Mouse (Mus musculus) thymus, adult 2 months (tissue): ENCODE data around the gene Raly. TPM values are rescaled to one million over a fixed set of nuclear protein-coding genes. Genes with fewer than 3 reads are reported as not detected.

Experiments used
- DNase-seq: peaks from one replicate; pipeline ENCODE4 v3.0.0; 2021
- H3K27ac ChIP-seq: fragments of 200-500 bp; 2 replicates; pipeline ENCODE4 v1.5.1; 2012; ENCODE audit warnings: low read length, control low read depth; ENCODE audit not compliant: control insufficient read depth, insufficient read depth
- H3K27me3 ChIP-seq: fragments of 200-500 bp; 2 replicates; pipeline ENCODE4 v1.6.1; 2012; ENCODE audit warnings: mild to moderate bottlenecking, low read length, moderate library complexity, mixed read lengths; ENCODE audit not compliant: control insufficient read depth, insufficient read depth
- H3K36me3 ChIP-seq: fragments of 200-500 bp; 2 replicates; pipeline ENCODE4 v1.6.1; 2012; ENCODE audit warnings: mild to moderate bottlenecking, low read length, moderate library complexity; ENCODE audit not compliant: control insufficient read depth, insufficient read depth
- H3K4me1 ChIP-seq: fragments of 200-500 bp; replicated peaks from 2 replicates; pipeline ENCODE4 v1.6.1; 2012; ENCODE audit warnings: low read length; ENCODE audit not compliant: control insufficient read depth, insufficient read depth
- H3K4me3 ChIP-seq: fragments of 200-500 bp; 2 replicates; pipeline ENCODE4 v1.5.1; 2012; ENCODE audit warnings: mild to moderate bottlenecking, low read length, control low read depth, moderate library complexity; ENCODE audit not compliant: control insufficient read depth, insufficient read depth
- CTCF ChIP-seq: fragments of 200-500 bp; IDR thresholded peaks from 2 replicates; pipeline ENCODE4 v1.5.1; 2012; ENCODE audit warnings: mild to moderate bottlenecking, control low read depth, low read length, moderate library complexity, borderline replicate concordance; ENCODE audit not compliant: control insufficient read depth, poor library complexity, insufficient read depth; ENCODE audit errors: extremely low read depth
- POLR2A ChIP-seq: fragments of 200-500 bp; IDR thresholded peaks from 2 replicates; pipeline ENCODE4 v1.6.1; 2012; ENCODE audit warnings: mild to moderate bottlenecking, low read length, control low read depth, moderate library complexity; ENCODE audit not compliant: control insufficient read depth, poor library complexity, insufficient read depth; ENCODE audit errors: extremely low read depth
- WGBS: fragments of 180-500 bp; shearing (Covaris S2); methylation state at CpG from one replicate; pipeline ENCODE4 v1.1.7; 2018; 5-methylcytosine and 5-hydroxymethylcytosine counted together
- polyA plus RNA-seq: library from polyadenylated mRNA; depleted of rRNA; stranded (reverse); fragments of >200 nt; gene quantifications from 2 replicates; pipeline ENCODE4 v1.2.3, GENCODE M21; 2012

Gene Raly
- polyA plus RNA-seq, 1 experiment = 437 TPM

GRCm38 (mm10) chr2:154827521-154827920, 36.6 kb downstream of the Raly start:
- Histone ChIP-seq H3K27me3 (no peaks in the 10 kb centered on the region), H3K4me3 (no peak overlapping the region), H3K27ac (no peak overlapping the region), H3K4me1 (0 out of 2 replicates have a peak, but pooled peaks cover 2% of the 10 kb centered on the region), H3K36me3 (peaks cover 9% of the 10 kb centered on the region; the same call in 1 of the 2 replicates)
- no peak for TF ChIP-seq POLR2A
- TF ChIP-seq CTCF = no peak
- 95% methylated on average over 4 of the region's 4 CpGs for WGBS
- DNase-seq = no peak

- 0 out of 2 replicates have a peak, but pooled peaks cover 7% of the 10 kb centered on the region for H3K36me3 ChIP-seq
- no peak overlapping the region for H3K4me3 ChIP-seq
- H3K27me3 ChIP-seq = no peaks in the 10 kb centered on the region
- no peak for DNase-seq
- no peaks in the 10 kb centered on the region for H3K4me1 ChIP-seq
- WGBS = 97% methylated on average over 4 of the region's 4 CpGs
- no peak for TF ChIP-seq CTCF
- TF ChIP-seq POLR2A = no peak
- no peak overlapping the region for H3K27ac ChIP-seq
Measured at GRCm38 (mm10) chr2:154832471-154832870, 41.6 kb downstream of the Raly start.

- H3K27me3 ChIP-seq = no peaks in the 10 kb centered on the region
- no peaks in the 10 kb centered on the region for H3K4me1 ChIP-seq
- no peak overlapping the region for H3K27ac ChIP-seq
- TF ChIP-seq POLR2A = no peak
- no peak for TF ChIP-seq CTCF
- H3K4me3 ChIP-seq = no peak overlapping the region
- 0 out of 2 replicates have a peak, but pooled peaks cover 7% of the 10 kb centered on the region for H3K36me3 ChIP-seq
- 98% methylated on average over 6 of the region's 6 CpGs for WGBS
- DNase-seq = no peak
Measured at GRCm38 (mm10) chr2:154834149-154834865, 43.4 kb downstream of the Raly start.

GRCm38 (mm10) chr2:154836537-154836936, 45.6 kb downstream of the Raly start:
- TF ChIP-seq CTCF (no peak), POLR2A (no peak)
- no peaks in the 10 kb centered on the region for H3K27me3 ChIP-seq
- H3K36me3 ChIP-seq = no peaks in the 10 kb centered on the region
- WGBS = 89% methylated on average over 2 of the region's 2 CpGs
- no peak for DNase-seq
- no peak overlapping the region for H3K4me3 ChIP-seq
- no peak overlapping the region for H3K27ac ChIP-seq
- H3K4me1 ChIP-seq = no peaks in the 10 kb centered on the region

- H3K4me1 ChIP-seq = no peaks in the 10 kb centered on the region; the same call in 1 of the 2 replicates
- H3K27me3 ChIP-seq = no peaks in the 10 kb centered on the region
- peaks cover 5% of the 10 kb centered on the region; the same call in 1 of the 2 replicates for H3K36me3 ChIP-seq
- DNase-seq = no peak
- TF ChIP-seq POLR2A = no peak
- TF ChIP-seq CTCF = no peak
- H3K4me3 ChIP-seq = no peak overlapping the region
- H3K27ac ChIP-seq = no peak overlapping the region
Measured at GRCm38 (mm10) chr2:154848086-154848485, 57.2 kb downstream of the Raly start.

GRCm38 (mm10) chr2:154855383-154855782, 64.5 kb downstream of the Raly start:
- peak; percentile 63 for DNase-seq
- no peak overlapping the region for H3K27ac ChIP-seq
- no peak overlapping the region for H3K4me3 ChIP-seq
- no peaks in the 10 kb centered on the region for H3K4me1 ChIP-seq
- H3K36me3 ChIP-seq = peaks cover 22% of the 10 kb centered on the region
- WGBS = 95% methylated on average over 1 of the region's 1 CpGs
- no peak for TF ChIP-seq POLR2A
- no peak for TF ChIP-seq CTCF
- no peaks in the 10 kb centered on the region for H3K27me3 ChIP-seq

GRCm38 (mm10) chr2:154863672-154864071, 72.8 kb downstream of the Raly start:
- H3K4me3 ChIP-seq = no peak overlapping the region
- no peak overlapping the region for H3K27ac ChIP-seq
- 98% methylated on average over 13 of the region's 13 CpGs for WGBS
- DNase-seq = no peak
- H3K27me3 ChIP-seq = no peaks in the 10 kb centered on the region
- TF ChIP-seq CTCF (no peak), POLR2A (no peak)
- peaks cover 72% of the 10 kb centered on the region for H3K36me3 ChIP-seq
- no peaks in the 10 kb centered on the region for H3K4me1 ChIP-seq

GRCm38 (mm10) chr2:154865696-154866095, 74.8 kb downstream of the Raly start:
- no peak for TF ChIP-seq CTCF
- TF ChIP-seq POLR2A = no peak
- WGBS = 84% methylated on average over 3 of the region's 3 CpGs
- Histone ChIP-seq H3K4me3 (no peak overlapping the region), H3K4me1 (no peaks in the 10 kb centered on the region), H3K27me3 (no peaks in the 10 kb centered on the region), H3K27ac (no peak overlapping the region; the same call in 1 of the 2 replicates), H3K36me3 (peaks cover 84% of the 10 kb centered on the region)
- no peak for DNase-seq
